Mouse (Mus musculus) adipose tissue, adult 10 weeks (tissue): Measurements from ENCODE around the gene Lrp2. TPM values are rescaled to one million over a fixed set of nuclear protein-coding genes. Genes with fewer than 3 reads are reported as not detected.

Source experiments
- polyA plus RNA-seq: library from polyadenylated mRNA; stranded (reverse); fragments of 350-450 nt; fragmentation: Illumina TruSeq; extraction: RNeasy Lipid Tissue Mini Kit (QIAGEN cat#74804); gene quantifications from one replicate; pipeline ENCODE4 v1.2.3, GENCODE M21; 2014; ENCODE audit warnings: low read depth, low replicate concordance

The Lrp2 gene
- 13.7 TPM for polyA plus RNA-seq

DNA sequence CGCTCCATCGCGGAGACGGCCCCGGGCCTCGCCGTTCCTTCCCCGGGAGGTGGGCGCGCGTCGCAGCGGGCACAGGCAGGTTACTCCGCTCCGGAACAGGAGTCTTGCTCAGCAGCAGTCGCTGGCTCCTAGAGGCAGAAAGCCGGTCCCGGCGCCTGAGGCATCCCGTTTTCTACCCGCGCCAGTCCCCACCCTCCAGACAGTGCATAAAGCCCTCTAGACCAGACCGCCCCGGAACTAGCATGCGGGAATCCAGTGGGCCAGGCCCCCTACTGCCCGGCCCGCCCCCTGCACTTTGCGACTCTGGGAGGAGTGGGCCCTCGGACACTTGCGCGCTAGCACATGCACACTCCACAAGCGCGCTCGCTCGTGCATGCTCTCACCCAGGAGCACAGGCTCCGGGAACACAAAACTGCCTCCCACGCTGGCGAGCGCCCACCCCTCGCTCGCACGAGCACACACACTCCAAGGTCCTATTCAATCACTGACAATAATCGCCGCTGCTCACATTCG, at the start of gene Lrp2:
TSS of gene Lrp2 (minus strand) at position 180 of the 513 bp plus-strand sequence.

GRCm38 (mm10) chr2:69380281-69380680, 205.6 kb downstream of the Lrp2 start, which contains the start of gene Dhrs9:
Gene Dhrs9 (plus strand): TSS chr2:69380445.

Other genes with a start within 250 kb of the Lrp2 start
- gene Abcb11, start 243.4 kb downstream of the Lrp2 start, polyA plus RNA-seq = 0.07 TPM
- 0.69 TPM for gene Dhrs9, start 205.6 kb downstream of the Lrp2 start, polyA plus RNA-seq
- 15.2 TPM for gene Bbs5, start 61.1 kb upstream of the Lrp2 start, polyA plus RNA-seq
- gene Klhl41, start 84.1 kb upstream of the Lrp2 start, polyA plus RNA-seq = 0.42 TPM
- gene Fastkd1, start 127.5 kb upstream of the Lrp2 start, polyA plus RNA-seq = 11.1 TPM
- gene Ppig, start 136.5 kb upstream of the Lrp2 start, polyA plus RNA-seq = 28.4 TPM
- 5.8 TPM for gene Ccdc173, start 203.5 kb upstream of the Lrp2 start, polyA plus RNA-seq
- 27.0 TPM for gene Phospho2, start 203.6 kb upstream of the Lrp2 start, polyA plus RNA-seq
- gene Klhl23, start 235.9 kb upstream of the Lrp2 start, polyA plus RNA-seq = 22.6 TPM